Mouse (Mus musculus): ENCODE measurements around the gene Isoc2a. TPM values are rescaled to one million over a fixed set of nuclear protein-coding genes. Genes with fewer than 3 reads are reported as not detected.

Gene Isoc2a
- polyA plus RNA-seq (2021; fragmentation: Nextera tagmentation): 0.45 and 1.3 TPM in 2 replicates
- long read RNA-seq, experiment 1, partial matches to known transcripts: 2 of 3 reads
- long read RNA-seq, experiment 1, other reads (novel, unspliced or antisense): 1 of 3 reads
- long read RNA-seq, experiment 2, partial matches to known transcripts: 0 of 1 reads
- long read RNA-seq, experiment 2, other reads (novel, unspliced or antisense): 1 of 1 reads

GRCm38 (mm10) chr7:4876753-4877221, at the start of gene Isoc2a:
TSS of gene Isoc2a (plus strand) at chr7:4877153.

GRCm38 (mm10) chr7:4844245-4844916, 32.6 kb upstream of the Isoc2a start, which contains the start of gene Shisa7:
TSS of gene Shisa7 (minus strand) at chr7:4844696.

GRCm38 (mm10) chr7:4870133-4870532, 6.8 kb upstream of the Isoc2a start, which contains the start of gene Isoc2b:
TSS of gene Isoc2b (minus strand) at chr7:4870258.

GRCm38 (mm10) chr7:4906466-4906950, 29.6 kb downstream of the Isoc2a start, which contains the start of gene Gm36210:
TSS of gene Gm36210 (minus strand) at chr7:4906516.

GRCm38 (mm10) chr7:4915007-4915665, 38.2 kb downstream of the Isoc2a start, which contains the start of gene Zfp628:
TSS of gene Zfp628 (plus strand) at chr7:4915217.

GRCm38 (mm10) chr7:4921824-4922482, 45.0 kb downstream of the Isoc2a start, which contains the start of gene Nat14:
TSS of gene Nat14 (plus strand) at chr7:4922028.

GRCm38 (mm10) chr7:4925441-4926381, 48.8 kb downstream of the Isoc2a start, which contains the start of gene Ssc5d:
TSS of gene Ssc5d (plus strand) at chr7:4925785.

Other genes starting within 250 kb of the Isoc2a start
- 0.40 TPM in 2 replicates for gene Tmem86b, start 245.7 kb upstream of the Isoc2a start, polyA plus RNA-seq (2021; fragmentation: Nextera tagmentation)
- gene Ppp6r1, start 218.1 kb upstream of the Isoc2a start, polyA plus RNA-seq (2021; fragmentation: Nextera tagmentation): 4.6 and 8.6 TPM in 2 replicates
- 128 and 156 TPM in 2 replicates for gene Hspbp1, start 192.1 kb upstream of the Isoc2a start, polyA plus RNA-seq (2021; fragmentation: Nextera tagmentation)
- 5.6 and 6.8 TPM in 2 replicates for gene Brsk1, start 186.5 kb upstream of the Isoc2a start, polyA plus RNA-seq (2021; fragmentation: Nextera tagmentation)
- gene Tmem150b, start 151.9 kb upstream of the Isoc2a start, polyA plus RNA-seq (2021; fragmentation: Nextera tagmentation): 0.25 TPM in 1 of 2 replicates, not detected in the other
- gene Kmt5c, start 137.0 kb upstream of the Isoc2a start, polyA plus RNA-seq (2021; fragmentation: Nextera tagmentation): 4.4 and 5.7 TPM in 2 replicates
- 14.4 and 16.7 TPM in 2 replicates for gene Cox6b2, start 124.1 kb upstream of the Isoc2a start, polyA plus RNA-seq (2021; fragmentation: Nextera tagmentation)
- not detected in 2 replicates for gene Fam71e2, start 105.9 kb upstream of the Isoc2a start, polyA plus RNA-seq (2021; fragmentation: Nextera tagmentation)
- 0.19 and 0.39 TPM in 2 replicates for gene Il11, start 94.3 kb upstream of the Isoc2a start, polyA plus RNA-seq (2021; fragmentation: Nextera tagmentation)
- gene Tmem190, start 94.2 kb upstream of the Isoc2a start, polyA plus RNA-seq (2021; fragmentation: Nextera tagmentation): not detected in 2 replicates
- gene Tmem238, start 87.5 kb upstream of the Isoc2a start, polyA plus RNA-seq (2021; fragmentation: Nextera tagmentation): 3.3 and 11.7 TPM in 2 replicates
- 1,133 and 1,160 TPM in 2 replicates for gene Rpl28, start 84.3 kb upstream of the Isoc2a start, polyA plus RNA-seq (2021; fragmentation: Nextera tagmentation)
- 17.9 and 212 TPM in 2 replicates for gene Ube2s, start 64.6 kb upstream of the Isoc2a start, polyA plus RNA-seq (2021; fragmentation: Nextera tagmentation)
- 11.2 and 11.4 TPM in 2 replicates for gene Shisa7, start 32.5 kb upstream of the Isoc2a start, polyA plus RNA-seq (2021; fragmentation: Nextera tagmentation)
- 20.0 and 27.8 TPM in 2 replicates for gene Isoc2b, start 6.9 kb upstream of the Isoc2a start, polyA plus RNA-seq (2021; fragmentation: Nextera tagmentation)
- 0.11 and 0.16 TPM in 2 replicates for gene Gm36210, start 29.4 kb downstream of the Isoc2a start, polyA plus RNA-seq (2021; fragmentation: Nextera tagmentation)
- 0.69 and 2.7 TPM in 2 replicates for gene Zfp628, start 38.1 kb downstream of the Isoc2a start, polyA plus RNA-seq (2021; fragmentation: Nextera tagmentation)
- gene Nat14, start 44.9 kb downstream of the Isoc2a start, polyA plus RNA-seq (2021; fragmentation: Nextera tagmentation): 115 and 129 TPM in 2 replicates
- 0.10 and 0.19 TPM in 2 replicates for gene Ssc5d, start 48.6 kb downstream of the Isoc2a start, polyA plus RNA-seq (2021; fragmentation: Nextera tagmentation)
- gene Sbk2, start 87.3 kb downstream of the Isoc2a start, polyA plus RNA-seq (2021; fragmentation: Nextera tagmentation): 0.28 and 0.50 TPM in 2 replicates
- 0.23 TPM in 2 replicates for gene Sbk3, start 94.0 kb downstream of the Isoc2a start, polyA plus RNA-seq (2021; fragmentation: Nextera tagmentation)
- 5.1 and 11.4 TPM in 2 replicates for gene Zfp579, start 119.0 kb downstream of the Isoc2a start, polyA plus RNA-seq (2021; fragmentation: Nextera tagmentation)
- gene Zfp524, start 137.3 kb downstream of the Isoc2a start, polyA plus RNA-seq (2021; fragmentation: Nextera tagmentation): 10.9 and 14.7 TPM in 2 replicates
- gene Fiz1, start 137.5 kb downstream of the Isoc2a start, polyA plus RNA-seq (2021; fragmentation: Nextera tagmentation): 12.1 and 13.9 TPM in 2 replicates
- not detected in 2 replicates for gene Gm44973, start 138.3 kb downstream of the Isoc2a start, polyA plus RNA-seq (2021; fragmentation: Nextera tagmentation)
- gene Zfp865, start 143.2 kb downstream of the Isoc2a start, polyA plus RNA-seq (2021; fragmentation: Nextera tagmentation): 1.1 and 4.4 TPM in 2 replicates
- 55.0 and 60.1 TPM in 2 replicates for gene Ccdc106, start 143.4 kb downstream of the Isoc2a start, polyA plus RNA-seq (2021; fragmentation: Nextera tagmentation)
- gene 4632433K11Rik, start 157.0 kb downstream of the Isoc2a start, polyA plus RNA-seq (2021; fragmentation: Nextera tagmentation): not detected in 2 replicates
- 3.0 and 3.3 TPM in 2 replicates for gene Zfp784, start 161.3 kb downstream of the Isoc2a start, polyA plus RNA-seq (2021; fragmentation: Nextera tagmentation)
- gene Zfp580, start 174.4 kb downstream of the Isoc2a start, polyA plus RNA-seq (2021; fragmentation: Nextera tagmentation): 4.9 and 24.0 TPM in 2 replicates
- 5.8 and 18.1 TPM in 2 replicates for gene U2af2, start 185.0 kb downstream of the Isoc2a start, polyA plus RNA-seq (2021; fragmentation: Nextera tagmentation)
- 52.2 and 182 TPM in 2 replicates for gene Epn1, start 203.1 kb downstream of the Isoc2a start, polyA plus RNA-seq (2021; fragmentation: Nextera tagmentation)
- not detected in 2 replicates for gene Rfpl4, start 239.8 kb downstream of the Isoc2a start, polyA plus RNA-seq (2021; fragmentation: Nextera tagmentation)
- gene Rasl2-9, start 248.8 kb downstream of the Isoc2a start, polyA plus RNA-seq (2021; fragmentation: Nextera tagmentation): 0.59 and 0.75 TPM in 2 replicates